Mouse (Mus musculus) layer of hippocampus, adult 8-10 months (tissue): ENCODE data around the gene Fkbp5. TPM values are rescaled to one million over a fixed set of nuclear protein-coding genes. Genes with fewer than 3 reads are reported as not detected.
"Not testable (repeated sequence)": the region's sequence is repeated elsewhere in the genome, so short reads cannot be mapped to it uniquely, and the experiment has no call there.

ENCODE experiments used
- DNase-seq, 2 experiments: peaks; one replicate each; pipeline ENCODE4 v3.0.0; 2022; ENCODE audit warnings: low spot score in 2 of 2
- total RNA-seq, 4 experiments: library from RNA; stranded (reverse); gene quantifications; 2 replicates each; pipeline ENCODE4 v1.2.4; 2022

Fkbp5 gene
- total RNA-seq, 4 experiments from 2014 or later: 70.6 to 79.4 (median 72.7) TPM

DNA sequence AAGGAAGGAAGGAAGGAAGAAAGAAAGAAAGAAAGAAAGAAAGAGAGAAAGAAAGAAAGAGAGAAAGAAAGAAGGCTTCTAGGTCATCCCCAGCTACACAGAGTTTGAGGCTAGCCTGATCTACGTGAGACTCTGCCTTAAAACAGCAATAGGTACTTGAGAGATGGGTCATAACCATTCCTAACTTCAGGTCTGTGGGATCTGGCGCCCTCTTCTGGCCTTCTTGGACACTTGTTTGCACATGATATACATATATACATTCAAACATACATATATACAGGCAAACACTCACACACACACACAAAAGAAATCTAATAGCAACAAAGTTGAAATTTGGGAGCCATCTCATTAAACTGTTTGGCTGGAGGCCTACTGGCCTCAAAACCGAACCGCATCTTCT is 133.0 kb downstream of the Fkbp5 start:
- DNase-seq: no peak

DNA sequence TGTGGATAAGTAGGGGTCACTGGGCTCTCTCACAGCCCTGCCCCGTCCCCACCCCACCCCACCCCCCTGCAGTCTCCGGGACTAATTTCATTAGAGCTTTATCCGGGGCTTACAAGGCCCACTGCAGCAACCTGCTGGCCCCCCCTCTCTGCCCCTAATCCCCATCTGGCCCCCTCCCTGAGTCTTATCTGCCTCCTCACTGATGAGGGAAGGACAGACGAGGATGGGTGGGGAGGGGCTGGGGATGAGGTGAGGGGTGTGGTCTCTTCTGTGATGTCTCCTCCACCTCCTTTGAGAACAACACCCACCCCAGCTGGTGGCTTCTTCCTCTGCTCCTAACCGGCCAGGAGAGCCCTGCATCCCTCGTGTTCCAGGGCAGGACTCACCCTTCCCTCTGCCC is 137.1 kb downstream of the Fkbp5 start:
- no peak for DNase-seq

DNA sequence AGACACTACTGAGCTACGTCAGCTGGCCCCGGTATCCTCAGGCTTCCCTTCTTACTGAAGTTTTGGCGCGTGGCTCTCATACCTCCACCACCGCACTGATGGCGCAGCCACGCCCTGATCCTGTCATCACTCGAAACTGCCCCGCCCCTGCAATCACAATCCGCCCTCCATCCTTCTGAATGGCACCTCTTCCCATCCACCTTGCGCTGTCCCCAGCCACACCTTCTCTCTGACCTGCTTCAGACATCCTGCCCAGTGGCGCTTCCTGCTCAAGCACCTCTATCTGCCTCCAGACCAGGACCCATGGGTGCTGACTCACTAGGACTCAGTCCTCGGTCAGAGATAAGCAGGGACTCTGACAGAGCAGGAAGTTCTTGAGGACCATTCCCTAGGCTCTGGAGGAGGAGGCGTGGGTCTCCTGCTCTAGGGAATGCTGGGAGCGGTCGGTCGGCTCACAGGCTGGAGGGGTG is 141.7 kb downstream of the Fkbp5 start:
- no peak for DNase-seq

DNA sequence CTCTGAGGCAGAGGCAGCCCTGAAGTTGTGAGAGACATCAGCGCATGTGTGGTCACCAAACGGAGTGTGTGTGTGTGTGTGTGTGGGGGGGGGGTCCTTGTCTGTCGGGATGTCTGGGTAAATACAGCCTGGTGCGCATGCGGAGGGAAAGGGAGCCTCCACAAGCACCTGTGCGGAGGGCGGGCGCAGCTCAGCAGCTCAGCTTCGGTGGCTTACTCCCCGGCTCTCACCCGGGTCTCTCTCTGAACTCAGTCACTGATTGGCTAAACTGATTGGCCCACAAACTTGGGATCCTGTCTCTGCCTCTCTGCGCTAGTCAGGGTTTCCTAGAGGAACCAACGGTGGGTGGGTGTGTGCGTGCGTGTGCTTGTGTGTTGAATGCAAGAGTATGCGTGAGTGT is 142.8 kb downstream of the Fkbp5 start:
- no peak for DNase-seq

DNA sequence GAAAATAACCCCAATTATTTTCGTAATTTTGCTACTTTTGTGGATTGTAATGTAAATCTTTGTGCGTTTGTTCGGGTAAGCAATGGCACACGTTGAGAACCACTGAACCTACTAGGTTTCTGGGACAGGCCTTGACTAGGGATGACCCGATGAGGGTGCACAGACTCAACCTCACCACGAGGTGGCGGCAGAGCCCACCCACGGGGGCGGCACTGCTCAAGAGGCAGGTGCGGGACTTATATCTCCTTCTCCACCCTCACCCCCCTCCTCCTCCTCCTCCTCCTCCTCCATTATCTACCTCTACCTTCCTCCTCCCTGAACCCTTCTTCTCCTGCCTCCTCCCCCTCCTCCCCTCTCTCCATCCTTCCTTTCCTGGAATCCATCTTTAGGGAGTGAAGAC is 143.5 kb downstream of the Fkbp5 start:
- no peak for DNase-seq

DNA sequence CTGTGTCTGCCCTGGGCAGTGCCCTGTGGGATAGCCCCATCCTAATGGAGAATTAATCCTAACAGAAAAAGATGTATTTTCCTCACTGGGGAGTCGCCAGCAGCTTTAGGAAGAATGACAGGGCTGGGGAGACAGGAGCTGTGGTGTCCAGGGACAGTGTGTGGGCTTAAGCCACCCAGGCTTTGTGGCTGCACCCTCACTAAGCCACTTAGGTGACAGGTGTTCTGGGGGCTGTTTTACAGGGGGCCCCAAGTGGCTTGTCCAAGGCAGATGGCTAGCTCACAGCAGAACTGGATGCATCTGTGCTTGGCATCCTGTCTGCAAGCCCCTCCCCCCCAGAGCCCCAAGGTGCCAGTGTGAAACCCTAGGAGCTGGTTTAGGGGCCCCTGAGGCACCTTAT is 145.4 kb downstream of the Fkbp5 start:
- DNase-seq: no peak

DNA sequence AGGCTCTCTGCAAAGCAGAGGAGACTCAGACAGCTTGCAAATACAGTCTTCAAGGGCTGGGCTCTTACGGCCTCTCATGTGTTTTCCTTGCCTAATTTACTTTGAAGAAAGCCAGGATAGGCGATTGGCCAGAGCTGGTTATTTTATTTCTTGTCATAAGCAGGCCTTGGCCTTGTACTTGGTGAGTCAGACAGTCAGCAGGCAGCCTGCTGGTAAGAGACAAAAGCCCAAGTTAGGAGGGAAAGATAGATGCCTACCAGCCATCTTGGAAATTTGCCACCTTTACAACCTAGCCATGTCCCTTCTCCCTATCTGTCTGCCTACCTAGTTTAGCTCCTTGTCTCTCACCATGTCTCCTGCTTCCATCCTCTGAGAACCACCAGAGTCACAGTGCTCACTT is 146.0 kb downstream of the Fkbp5 start:
- DNase-seq: no peak

DNA sequence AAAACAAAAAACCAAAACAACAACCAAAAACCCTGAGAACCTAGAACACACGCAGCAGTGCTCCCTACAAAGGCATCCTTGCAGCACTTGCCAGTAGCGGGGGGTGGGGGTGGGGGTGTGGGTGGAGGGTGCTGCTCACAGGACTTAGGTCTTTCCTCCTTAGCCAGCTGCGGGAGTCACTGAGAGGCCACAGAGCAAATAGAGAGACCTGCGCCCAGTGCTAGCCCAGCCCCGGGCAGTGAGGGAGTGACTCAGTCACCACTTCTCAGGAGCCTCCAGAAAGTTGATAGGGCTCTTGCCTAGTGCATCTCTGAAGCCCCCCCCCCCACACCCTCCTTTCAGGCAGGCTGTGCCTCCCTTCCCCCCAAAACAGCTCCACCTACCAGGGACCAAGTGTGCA is 148.3 kb downstream of the Fkbp5 start:
- no peak for DNase-seq

DNA sequence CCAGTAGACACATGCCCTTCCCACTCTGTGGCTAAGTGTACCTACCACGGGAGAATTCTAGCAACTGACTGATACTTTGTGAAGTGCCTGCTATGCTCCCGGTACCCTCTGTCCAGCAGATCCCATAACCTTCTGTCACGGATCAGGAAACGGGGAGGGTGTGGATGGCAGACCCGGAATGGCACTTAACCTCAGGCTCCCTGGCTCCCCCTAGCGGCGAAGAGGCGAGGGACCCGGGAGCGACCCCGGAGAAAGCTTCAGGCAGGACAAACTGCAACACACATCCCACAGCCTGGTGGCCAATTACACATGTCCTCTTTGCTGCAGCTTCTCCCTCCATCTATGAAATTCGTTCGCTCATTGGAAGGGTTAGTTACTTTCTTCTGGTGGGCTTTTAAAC is 148.9 kb downstream of the Fkbp5 start:
- peak in 1 of 2 experiments; percentile 59 for DNase-seq

DNA sequence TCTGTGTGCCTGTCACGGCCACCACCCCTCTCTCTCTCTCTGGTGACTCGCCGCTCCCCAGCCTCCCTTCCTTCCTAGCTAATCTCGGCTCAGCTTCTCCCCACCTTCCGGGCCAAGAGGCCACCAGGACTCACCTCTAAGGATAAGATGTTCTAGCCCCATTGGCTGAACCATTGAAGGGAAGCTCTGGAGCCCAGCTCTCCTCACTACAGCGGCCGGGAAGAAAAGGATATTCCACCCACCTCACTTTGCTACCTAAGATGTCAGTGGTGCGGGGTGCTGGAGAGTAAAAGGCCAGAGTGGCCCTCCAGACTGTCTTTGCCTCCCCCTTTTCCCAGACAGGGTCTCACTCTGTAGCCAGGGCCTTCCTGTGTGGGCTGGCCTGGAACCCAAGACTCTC is 152.2 kb downstream of the Fkbp5 start, which contains the start of gene Tulp1:
TSS of gene Tulp1 (minus strand) at position 101 of the 400 bp plus-strand sequence.
- no peak for DNase-seq

DNA sequence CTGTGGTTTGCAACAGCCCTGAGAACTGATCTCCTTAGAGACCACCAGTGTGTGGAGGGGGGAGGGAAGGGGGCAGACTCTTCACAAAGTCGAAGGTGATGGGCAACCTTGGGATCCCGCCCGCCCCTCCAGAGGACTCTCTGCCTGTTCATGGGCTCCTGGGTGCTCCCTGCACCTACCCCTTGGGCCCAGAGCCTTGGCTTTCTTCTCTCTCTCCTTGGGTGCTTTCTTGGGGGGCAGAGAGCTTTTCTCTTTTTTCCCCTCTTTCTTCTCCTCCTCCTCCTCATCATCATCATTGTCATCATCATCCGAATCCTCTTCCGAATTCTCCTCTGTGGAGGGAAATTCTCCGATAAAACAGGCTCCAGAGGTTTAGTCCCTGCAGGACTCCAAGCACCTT is 153.8 kb downstream of the Fkbp5 start:
- DNase-seq: no peak

DNA sequence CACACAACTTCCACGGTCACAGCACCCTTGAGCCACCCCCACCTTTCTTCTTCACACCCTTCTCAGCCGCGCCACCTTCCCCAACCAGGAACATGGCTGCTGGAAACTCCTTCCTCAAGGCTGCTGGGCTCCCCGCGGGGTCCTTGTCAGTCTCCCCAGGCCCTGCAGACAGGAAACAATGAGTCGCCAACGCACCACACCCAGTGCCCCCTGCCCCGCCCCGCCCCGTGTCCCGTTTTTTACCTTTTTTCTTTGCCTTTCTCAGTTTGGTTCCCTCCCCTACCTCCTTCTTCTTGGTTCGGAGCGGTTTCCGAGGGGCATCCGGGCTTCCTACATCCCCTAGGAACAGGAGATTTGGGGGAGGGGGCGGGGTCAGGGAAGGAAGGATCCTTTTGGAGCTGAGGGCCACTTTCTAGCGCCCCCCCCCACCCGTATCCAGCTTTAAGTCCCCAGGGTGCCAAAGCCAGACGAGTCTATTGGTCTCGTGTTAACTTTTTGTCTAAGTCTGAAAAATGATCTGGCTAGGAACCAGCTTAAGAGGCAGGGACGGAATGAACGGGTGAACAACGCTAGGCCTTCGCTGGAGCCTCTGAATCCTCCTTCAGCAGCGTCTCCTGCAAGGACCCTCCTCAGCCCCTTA is 154.6 kb downstream of the Fkbp5 start:
- DNase-seq: no peak

DNA sequence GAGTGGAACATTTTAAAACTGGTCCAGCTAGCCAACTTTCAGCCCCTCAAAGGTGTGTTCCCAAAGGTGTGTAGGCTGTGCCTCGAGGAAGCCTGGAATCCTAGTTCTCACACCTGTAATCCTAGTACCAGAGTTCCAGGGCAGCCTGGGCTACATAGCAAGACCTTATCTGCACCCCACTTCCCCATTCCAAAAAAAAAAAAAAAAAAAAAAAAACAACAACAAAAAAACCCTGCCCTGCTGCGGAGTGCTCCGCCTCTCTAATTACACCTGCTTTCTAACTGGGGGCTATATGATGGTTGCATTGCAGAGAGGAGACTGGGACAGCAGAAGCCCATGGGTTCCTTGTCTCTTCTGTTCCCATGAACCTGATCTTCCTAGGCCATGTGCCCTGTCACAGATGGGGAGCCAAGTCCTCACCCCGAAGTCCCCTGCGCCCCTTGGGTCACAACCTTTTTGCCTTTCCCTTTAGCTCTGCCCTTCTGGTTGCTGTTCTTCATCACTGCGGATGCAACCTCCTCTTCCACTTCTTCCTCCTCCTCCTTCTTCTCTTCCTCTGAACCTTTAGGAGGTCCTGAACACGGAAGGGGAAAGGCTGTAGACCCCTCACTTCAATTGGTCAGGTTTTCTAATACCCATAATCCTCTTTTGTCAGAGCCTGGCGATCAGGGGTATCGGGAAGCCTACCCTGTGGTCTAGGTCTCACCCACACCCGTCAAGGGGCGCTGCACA is 155.2 kb downstream of the Fkbp5 start:
- DNase-seq: no peak

DNA sequence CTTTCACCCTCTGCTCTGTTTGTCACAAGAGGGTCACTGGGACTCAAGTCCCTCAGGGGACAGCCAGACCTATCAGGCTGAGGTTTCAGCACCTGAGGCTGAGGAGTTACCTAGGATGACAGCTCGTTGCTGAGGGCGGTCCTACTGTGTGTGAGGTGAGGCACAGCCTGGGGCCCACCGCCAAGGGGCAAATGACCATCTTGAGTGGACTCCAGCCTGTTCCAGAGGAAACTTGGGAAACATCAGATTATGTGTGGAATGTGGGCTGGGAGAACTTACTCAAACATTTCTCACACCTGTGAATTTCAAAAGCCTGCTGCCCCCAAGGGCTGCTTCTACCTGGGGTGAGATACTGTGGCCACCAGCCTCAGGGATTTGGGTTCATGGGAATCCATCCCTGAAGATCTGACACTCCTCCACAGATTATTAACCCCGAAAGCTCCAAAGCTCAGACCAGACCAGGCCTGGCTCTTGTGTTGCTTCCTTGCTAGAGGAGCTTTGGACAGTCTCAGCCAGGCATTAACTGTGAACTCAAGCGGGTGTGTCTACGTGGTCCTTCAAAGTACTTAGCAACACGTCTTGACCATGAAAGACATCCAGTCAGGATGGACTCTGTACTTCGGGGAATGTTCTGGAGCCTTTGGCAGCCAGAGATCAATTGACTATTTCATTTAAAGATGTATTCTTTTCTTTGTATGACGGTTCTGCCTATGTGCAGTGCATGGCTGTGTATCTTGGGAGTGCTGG is 156.6 kb downstream of the Fkbp5 start:
- DNase-seq: no peak

DNA sequence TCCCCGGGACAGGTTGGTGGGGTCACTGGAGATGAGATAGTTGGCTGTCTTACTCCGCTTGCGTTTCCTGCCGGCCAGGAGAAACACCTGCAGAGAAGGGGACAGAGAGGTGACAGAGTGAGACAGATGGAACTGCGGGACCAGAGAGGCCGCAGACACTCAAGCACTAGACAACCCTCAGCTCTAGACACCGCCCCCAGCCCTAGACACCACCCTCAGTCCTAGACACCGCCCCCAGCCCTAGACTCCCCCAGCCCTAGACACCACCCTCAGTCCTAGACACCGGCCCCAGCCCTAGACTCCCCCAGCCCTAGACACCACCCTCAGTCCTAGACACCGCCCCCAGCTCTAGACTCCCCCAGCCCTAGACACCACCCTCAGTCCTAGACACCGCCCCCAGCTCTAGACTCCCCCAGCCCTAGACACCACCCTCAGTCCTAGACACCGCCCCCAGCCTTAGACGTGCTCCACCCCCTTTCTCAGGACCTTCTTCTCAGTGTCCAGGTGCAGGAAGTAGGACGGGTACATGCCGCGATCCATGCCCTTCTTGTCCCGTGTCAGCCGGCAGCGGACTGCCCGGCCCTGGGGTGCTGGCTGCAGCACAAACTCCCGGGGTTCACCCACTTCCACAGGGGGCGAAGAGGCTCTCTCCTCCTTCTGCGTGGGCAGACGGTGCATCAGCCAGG is 158.6 kb downstream of the Fkbp5 start:
- not testable (repeated sequence) for DNase-seq

DNA sequence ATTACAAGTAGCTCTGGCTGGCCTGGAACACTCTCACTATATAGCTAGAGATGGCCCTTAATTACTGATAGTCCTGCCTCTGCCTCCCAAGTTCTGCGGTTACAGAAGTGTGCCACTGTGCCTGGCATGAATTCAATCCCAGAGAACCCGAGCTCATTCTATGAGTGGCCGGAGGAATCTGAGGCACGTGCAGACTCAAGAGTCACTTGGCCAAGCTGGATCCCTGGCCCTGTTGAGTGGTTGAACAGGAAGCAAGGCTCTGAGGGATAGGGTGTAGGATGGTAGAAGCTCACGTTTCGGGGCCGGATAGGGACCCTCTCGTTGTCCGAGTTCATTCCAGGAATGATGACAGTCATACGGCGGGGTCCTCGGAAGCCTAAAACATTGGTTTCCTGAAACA is 161.5 kb downstream of the Fkbp5 start:
- DNase-seq: no peak

DNA sequence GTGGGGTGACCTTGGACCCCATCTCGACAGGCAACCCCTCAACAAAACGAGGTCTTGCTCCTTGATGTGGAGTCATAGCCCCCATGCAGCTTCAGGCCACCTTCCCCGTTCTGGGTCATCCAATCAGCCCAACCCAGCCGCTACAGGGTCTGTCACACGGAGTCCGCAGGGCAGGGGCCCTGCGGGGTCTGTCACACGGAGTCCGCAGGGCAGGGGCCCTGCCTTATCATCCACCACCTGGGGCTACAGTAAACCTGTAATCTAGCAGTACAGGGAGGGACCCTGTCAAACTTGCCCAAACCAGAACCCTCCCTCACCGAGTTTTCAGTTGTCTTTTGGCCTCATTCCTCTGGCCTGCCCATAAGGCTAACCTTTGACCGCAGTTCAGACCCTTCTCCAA is 165.3 kb downstream of the Fkbp5 start:
- no peak for DNase-seq

DNA sequence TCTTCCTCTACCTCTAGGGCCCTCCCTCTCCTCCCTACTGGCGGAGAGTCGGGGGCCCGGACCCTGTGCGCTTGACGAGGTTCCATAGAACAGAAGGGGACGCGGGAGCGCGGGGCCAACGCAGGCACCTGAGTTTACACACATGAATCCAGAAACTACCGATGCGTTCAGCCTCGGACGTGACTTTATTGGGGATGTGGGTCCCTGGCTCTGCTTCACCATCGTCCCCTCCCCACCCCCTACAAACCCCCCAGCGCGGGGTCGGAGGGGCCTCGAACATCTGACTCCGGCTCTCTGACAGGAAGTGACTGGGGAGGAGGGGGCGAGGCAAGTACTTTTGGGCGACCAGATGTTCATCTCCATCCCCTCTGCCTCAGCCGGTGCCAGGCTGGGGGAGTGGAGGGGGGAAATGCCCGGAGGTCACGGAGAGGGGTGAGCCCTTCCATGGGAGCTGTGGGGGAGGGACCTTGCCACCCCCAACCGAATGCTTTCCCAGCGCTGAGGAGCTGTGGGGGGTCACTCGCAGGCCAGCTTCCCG is 165.9 kb downstream of the Fkbp5 start:
- no peak for DNase-seq

DNA sequence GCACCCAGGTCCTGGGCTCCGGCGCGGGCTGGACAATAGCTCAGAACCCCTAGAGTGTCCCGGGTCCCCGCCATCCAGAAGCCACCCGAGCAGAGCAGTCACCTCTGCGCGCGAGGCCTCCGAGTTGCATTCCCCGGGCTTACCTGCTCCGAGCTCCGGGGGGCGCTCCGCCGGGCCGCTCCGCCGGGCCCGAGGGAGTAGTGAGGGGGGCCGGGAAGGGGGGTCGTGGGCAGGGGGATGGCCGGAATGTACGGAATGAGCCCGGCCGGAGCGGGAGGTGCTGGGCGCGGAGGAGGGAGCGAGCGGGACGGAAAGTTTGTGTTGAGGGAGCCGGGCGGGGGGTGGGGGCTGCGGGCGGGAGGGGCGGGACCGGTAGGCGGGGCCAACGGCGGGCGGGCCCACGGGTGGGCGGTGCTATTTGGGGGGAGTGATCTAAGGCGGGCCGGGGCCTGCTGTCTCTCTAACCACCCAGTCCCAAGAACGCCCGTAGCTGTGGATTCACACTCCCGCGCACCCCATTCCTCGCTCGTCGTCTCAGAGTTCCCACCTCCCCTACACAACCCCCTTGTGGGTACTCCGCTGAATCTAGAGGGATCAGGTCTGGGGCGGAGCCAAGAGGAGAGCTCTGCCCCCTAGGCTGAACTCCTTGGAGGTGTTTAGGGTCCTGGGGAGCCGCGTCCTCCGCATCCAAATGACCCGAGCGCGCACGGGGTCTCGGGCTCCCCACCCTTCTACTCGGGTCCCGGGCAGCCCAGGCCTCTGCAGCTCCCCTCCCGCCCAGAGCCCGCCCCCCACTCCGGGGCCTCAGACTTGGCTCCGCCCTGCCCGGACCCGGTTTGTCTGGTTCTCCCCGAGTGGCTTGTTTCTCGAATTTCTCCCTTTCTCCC is 166.6 kb downstream of the Fkbp5 start, which contains the start of gene Tead3:
TSS of gene Tead3 (minus strand) at position 352 of the 887 bp plus-strand sequence.
- DNase-seq: no peak

DNA sequence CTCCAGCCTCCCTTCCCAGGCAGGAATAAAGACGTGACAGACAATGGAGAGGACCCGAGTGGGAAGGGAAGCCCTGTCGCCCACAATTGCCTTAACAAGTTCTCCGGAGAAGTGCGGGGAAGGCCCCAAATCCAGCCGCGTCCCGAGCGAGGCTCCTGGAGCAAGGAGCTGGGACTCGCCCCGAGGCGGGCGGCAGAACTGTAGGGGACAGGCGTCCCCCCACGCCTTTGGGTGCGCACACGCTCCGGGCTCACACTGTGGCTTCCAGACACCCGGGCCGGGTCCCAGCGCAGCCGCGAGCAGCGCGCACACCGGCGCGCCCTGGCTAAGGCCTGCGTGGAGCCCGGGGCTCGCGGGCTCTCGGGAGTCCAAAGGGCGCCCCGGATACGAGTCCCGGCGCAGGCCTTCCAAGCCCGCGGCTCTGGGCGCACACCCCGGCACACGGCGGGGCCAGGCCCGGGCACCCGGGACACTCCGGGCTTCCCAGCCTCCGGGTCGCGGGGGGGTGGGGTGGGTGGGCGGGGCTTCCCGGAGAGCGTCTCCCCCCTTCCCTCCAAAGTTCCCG is 167.3 kb downstream of the Fkbp5 start:
- no peak for DNase-seq
